Mouse (Mus musculus) bone marrow, adult 2 months (tissue): ENCODE data around the gene Pnpla1.

Source experiments
- CTCF ChIP-seq: fragments of 200-500 bp; IDR thresholded peaks from 2 replicates; pipeline ENCODE4 v1.5.1; 2011; ENCODE audit warnings: low read length, control low read depth; ENCODE audit not compliant: control insufficient read depth, insufficient read depth
- POLR2A ChIP-seq: fragments of 200-500 bp; IDR thresholded peaks from 2 replicates; pipeline ENCODE4 v1.6.1; 2011; ENCODE audit warnings: low read depth, mild to moderate bottlenecking, control low read depth, low read length, borderline replicate concordance; ENCODE audit not compliant: control insufficient read depth

DNA sequence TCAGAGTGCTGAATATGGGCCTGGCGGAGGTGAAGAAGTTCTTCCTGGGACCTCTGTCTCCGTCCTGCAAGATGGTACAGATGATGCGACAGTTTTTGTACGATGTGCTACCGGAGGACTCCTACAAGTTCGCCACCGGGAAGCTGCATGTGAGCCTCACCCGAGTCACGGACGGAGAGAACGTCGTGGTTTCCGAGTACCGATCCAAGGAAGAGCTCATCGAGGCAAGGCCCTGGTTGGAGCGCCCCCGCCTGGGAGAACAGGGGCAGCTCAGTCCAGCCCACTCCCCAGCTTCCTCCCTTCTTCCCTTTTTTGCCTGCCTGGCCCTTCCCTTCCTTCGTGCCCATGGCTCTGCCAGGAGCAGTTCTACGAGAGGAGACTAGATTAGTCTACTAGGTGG, 18.6 kb downstream of the Pnpla1 start:
- TF ChIP-seq CTCF (peak; percentile 64), POLR2A (no peak)
